Mouse (Mus musculus) megakaryocyte, embryonic 14.5 days (primary cell): ENCODE measurements at regions not wholly inside any gene's neighbourhood (a gene's known extent, or its start where the extent isn't known, plus 50 kb on each side); places are given as distances from the start of the nearest gene placed in this dataset.

Source experiments
- H3K27me3 ChIP-seq: replicated peaks from 2 replicates; pipeline ENCODE3; 2012; ENCODE audit warnings: inconsistent platforms
- H3K36me3 ChIP-seq: replicated peaks from 2 replicates; pipeline ENCODE3; 2012; ENCODE audit warnings: low read length, inconsistent platforms, mixed read lengths
- H3K4me1 ChIP-seq: 2 replicates; pipeline ENCODE4 v1.6.1; 2012; ENCODE audit warnings: inconsistent platforms
- H3K4me3 ChIP-seq: replicated peaks from 2 replicates; pipeline ENCODE3; 2012; ENCODE audit warnings: moderate library complexity, mild to moderate bottlenecking, inconsistent platforms
- H3K9me3 ChIP-seq: 2 replicates; pipeline ENCODE4 v1.6.1; 2012; ENCODE audit warnings: inconsistent platforms
- FLI1 ChIP-seq: IDR thresholded peaks from 2 replicates; pipeline ENCODE4 v1.6.1; 2012; ENCODE audit warnings: low read length, inconsistent platforms, mixed read lengths
- GATA1 ChIP-seq: IDR thresholded peaks from 3 replicates; pipeline ENCODE4 v1.6.1; 2012; ENCODE audit warnings: mixed read lengths, low read length, inconsistent platforms, borderline replicate concordance

DNA sequence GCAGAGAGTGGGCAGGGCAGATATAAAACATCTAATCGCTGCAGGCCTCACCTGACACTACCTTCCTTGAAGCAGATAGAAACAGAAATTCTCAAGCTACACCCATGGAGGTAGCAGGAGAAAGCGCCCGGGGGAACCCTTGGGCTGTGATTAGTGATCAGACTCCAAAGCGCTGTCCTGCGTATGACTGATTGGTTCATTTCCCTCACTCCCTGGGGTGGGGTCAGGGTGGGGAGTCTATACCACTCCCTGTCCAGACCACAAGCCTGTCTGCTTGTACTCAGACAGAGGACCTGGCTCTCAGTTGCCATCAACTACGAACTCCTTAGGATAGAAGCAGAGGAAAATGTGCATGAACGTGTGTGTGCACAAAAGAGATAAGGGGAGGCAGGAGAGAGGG is 77.7 kb downstream of the Gm826 start:
- Histone ChIP-seq H3K9me3 (peaks cover 7% of the 10 kb centered on the region), H3K4me1 (no peaks in the 10 kb centered on the region), H3K4me3 (no peak overlapping the region), H3K36me3 (no peaks in the 10 kb centered on the region), H3K27me3 (no peaks in the 10 kb centered on the region)
- TF ChIP-seq FLI1, result no peak
- TF ChIP-seq GATA1, result no peak

DNA sequence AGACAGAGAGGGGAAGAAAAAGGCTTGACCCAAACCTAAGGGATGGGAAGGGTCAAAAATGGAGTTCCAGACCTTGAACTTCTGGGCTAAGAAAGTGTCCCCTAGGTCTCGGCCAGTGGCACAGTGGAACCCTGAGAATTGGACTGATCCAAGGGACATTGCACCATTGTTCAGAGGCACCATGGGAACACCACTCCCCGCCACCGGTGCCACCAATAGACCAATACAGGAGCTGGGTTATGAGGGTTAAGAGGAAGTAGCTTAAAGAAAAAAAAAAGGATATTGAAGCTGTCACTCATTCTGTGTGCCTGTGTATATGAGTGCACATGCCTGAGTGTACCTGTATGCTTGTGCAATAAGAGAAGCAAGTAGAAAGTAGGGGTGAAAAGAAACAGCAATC is 83.7 kb downstream of the Gm826 start:
- Histone ChIP-seq H3K27me3 (no peaks in the 10 kb centered on the region), H3K9me3 (peaks cover 7% of the 10 kb centered on the region; the same call in 1 of the 2 replicates), H3K36me3 (no peaks in the 10 kb centered on the region), H3K4me1 (no peaks in the 10 kb centered on the region), H3K4me3 (no peak overlapping the region)
- TF ChIP-seq FLI1 (no peak), GATA1 (no peak)

DNA sequence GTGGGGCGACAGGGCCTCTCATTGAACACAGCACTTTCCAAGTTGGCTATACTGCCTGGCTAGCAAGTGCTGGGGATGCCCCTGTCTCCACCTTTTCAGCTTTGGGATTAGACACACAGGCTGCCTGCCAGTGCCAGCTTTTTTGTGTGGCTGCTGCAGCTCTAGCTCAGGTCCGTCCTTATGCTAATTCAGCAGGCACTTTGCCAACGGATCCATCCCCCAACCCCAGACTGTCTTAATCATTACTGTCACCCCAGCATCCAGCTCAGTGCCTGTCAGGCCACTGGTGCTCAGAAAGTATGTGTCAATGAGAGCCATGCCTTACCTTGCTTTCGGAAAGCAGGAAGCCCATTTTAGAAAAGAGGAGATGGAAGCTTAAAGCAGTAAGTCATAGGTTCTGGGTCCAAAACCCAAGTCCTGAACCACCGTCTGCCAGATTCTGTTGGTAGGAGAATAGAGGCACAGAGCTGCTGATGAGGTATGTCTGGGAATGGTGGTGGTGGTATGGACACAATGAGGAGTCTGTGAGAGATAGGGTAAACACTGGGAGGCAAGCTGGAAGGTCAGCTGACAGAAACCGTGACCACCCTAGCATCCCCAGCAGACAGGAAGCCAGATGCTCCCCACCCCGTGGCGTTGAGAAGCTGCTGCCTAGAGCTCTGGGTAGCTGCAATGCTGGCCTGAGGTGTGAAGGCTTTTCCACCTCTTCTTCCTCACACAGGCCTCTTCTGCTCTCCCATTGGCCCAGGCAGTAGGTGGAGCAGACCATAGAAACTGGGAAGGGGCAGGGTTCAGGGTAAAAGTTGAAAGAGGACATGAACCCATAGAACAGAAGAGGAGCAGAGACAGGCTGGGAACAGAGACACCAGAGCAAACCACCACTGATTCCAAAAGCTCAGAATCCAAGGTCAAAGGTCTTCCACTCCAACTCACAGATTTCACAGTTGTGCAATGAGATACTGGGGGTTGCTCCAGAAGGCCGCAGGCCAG is 84.6 kb downstream of the Gm826 start:
- Histone ChIP-seq H3K9me3 (peaks cover 7% of the 10 kb centered on the region; the same call in 1 of the 2 replicates), H3K4me3 (no peak overlapping the region), H3K27me3 (no peaks in the 10 kb centered on the region), H3K4me1 (no peaks in the 10 kb centered on the region), H3K36me3 (no peaks in the 10 kb centered on the region)
- no peak for TF ChIP-seq FLI1
- TF ChIP-seq GATA1, result no peak

DNA sequence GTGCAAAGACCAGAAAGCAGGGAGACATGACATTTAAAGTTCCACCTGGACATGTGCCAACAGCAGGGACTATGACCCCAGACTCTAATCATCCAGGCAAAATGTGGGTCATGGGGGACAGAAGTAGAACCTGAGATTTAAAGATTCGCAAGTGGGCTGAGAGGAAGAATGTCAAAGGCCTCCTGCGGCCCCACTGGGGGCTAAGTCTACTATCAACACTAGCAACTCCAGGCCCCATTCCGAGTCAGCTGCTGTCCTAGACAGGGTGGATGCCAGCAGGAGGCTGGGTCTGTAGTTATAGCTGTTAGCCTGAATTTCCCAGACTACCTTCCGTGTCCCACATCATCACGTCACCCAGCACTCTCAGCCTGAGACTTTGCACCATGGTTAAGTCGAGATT is 86.7 kb downstream of the Gm826 start:
- no peak overlapping the region for H3K4me3 ChIP-seq
- H3K9me3 ChIP-seq, result peaks cover 7% of the 10 kb centered on the region; the same call in 1 of the 2 replicates
- H3K27me3 ChIP-seq, result no peaks in the 10 kb centered on the region
- H3K4me1 ChIP-seq, result no peaks in the 10 kb centered on the region
- no peak for TF ChIP-seq FLI1
- TF ChIP-seq GATA1, result no peak
- no peaks in the 10 kb centered on the region for H3K36me3 ChIP-seq

DNA sequence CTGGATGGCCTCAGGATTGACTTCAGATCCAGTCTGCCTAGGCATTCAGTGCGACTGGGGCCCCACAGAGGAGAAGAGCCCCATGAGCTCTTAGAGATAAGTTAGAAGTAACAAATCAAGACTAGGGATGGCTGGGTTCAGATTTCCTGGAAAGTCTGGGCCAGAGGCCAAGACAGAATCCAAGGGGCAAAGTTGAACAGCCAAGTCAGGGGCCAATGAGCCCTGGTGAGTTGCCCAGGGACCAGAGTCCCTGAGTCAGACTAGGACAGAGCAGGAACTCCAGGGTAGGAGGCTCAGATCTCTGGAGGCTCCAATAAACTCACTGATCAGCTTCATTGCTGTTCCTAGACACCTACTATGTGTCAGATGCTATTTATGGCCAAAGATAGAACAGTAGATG is 87.6 kb downstream of the Gm826 start:
- Histone ChIP-seq H3K4me3 (no peak overlapping the region), H3K4me1 (no peaks in the 10 kb centered on the region), H3K27me3 (no peaks in the 10 kb centered on the region), H3K36me3 (no peaks in the 10 kb centered on the region), H3K9me3 (peaks cover 7% of the 10 kb centered on the region; the same call in 1 of the 2 replicates)
- no peak for TF ChIP-seq GATA1
- no peak for TF ChIP-seq FLI1

DNA sequence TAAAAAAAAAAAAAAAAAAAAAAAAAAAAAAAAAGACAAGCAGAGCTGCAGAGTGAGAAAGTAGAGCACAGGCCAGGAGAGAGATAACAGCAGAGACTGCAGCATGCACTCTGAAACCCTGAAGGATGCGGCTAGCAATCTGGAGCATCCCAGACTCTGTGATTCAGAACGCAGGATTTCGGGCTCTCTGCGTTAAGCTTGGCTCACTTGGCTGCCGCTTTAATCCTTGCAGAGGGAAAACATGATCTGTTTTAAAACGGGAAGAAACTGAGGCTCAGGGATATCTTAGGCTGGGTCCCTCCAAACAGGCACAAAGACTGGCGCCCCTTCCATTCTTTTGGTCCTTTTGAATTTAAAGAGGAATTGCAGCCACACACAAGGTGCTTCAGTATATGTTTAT is 89.1 kb downstream of the Gm826 start:
- Histone ChIP-seq H3K4me3 (no peak overlapping the region), H3K9me3 (peaks cover 7% of the 10 kb centered on the region; the same call in 1 of the 2 replicates), H3K4me1 (no peaks in the 10 kb centered on the region), H3K36me3 (no peaks in the 10 kb centered on the region), H3K27me3 (no peaks in the 10 kb centered on the region)
- TF ChIP-seq GATA1, result no peak

DNA sequence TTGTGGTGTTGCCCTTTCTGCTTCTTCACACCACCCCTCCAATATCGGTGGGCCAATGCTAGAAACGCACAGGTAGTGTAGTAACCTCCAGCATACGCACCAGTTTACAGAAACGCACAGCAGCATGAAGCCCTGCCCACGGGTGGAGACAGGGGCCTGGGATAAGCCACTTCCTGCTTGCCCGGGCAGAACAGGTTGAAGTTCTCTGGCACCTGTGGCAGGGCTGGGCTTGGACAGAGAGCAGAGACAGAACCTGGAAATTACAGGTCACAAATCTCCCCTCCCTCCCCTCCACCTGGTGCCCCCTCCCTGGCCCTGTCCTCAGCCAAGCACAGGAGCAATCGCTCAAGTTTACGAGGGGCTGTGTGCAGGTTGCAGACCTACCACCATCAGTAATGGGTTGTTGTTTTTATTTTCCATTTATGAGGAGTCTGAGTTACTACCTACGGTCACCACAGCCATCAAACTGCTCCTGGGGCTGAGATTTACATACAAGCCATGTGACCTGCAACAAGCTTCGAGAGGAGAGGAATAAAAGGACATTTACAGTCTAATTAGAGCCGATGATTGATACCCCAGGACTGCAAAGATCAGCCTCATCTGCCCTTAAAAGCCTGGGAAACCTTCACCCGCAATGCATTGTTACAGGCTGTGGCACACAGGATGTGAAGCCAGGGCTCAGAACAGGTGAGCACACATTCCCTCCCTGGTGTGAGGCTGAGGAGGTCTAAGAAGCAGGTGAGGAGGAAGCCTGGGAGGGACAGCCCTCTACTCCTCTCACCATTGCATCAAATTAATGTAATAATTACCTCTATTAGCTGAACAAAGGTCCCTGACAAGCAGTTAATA is 93.2 kb downstream of the Gm826 start:
- Histone ChIP-seq H3K36me3 (no peaks in the 10 kb centered on the region), H3K4me3 (no peak overlapping the region), H3K27me3 (no peaks in the 10 kb centered on the region), H3K9me3 (peaks cover 4% of the 10 kb centered on the region; the same call in 1 of the 2 replicates), H3K4me1 (no peaks in the 10 kb centered on the region)
- TF ChIP-seq FLI1 (no peak), GATA1 (no peak)

DNA sequence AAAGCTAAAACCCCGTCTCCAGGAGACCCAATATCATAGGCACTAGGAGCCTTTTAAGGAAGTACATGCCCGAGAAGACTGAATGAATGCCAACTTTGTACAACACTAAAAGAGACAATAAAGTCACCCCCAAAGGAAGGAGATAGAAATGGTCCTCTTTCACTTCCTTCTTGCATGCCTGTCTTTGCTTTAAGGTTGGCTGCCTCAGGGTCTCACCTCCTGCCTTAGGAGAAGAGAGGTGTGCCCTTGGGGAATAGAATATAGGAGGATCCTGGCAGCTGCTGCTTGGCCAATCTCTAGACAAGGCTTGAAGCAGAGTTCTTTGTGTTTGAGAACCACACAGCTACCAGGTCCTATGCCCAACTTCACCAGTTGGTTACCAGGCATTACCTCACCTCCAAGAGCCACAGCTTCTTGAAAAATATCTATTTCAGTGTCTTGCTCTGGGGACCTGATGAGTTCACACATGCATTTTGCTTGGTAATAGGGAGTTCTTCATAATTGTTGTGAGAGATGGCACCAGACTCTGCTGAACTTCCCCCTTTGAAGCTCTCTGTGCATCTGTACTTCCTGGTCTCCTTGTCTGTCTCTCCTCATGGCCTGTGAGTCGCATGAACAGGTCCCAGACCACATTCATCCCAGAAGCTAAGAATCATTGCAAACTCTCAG is 96.4 kb downstream of the Gm826 start:
- Histone ChIP-seq H3K4me3 (no peak overlapping the region), H3K36me3 (no peaks in the 10 kb centered on the region), H3K4me1 (no peaks in the 10 kb centered on the region), H3K9me3 (peaks cover 16% of the 10 kb centered on the region), H3K27me3 (no peaks in the 10 kb centered on the region)
- TF ChIP-seq GATA1, result no peak
- no peak for TF ChIP-seq FLI1

DNA sequence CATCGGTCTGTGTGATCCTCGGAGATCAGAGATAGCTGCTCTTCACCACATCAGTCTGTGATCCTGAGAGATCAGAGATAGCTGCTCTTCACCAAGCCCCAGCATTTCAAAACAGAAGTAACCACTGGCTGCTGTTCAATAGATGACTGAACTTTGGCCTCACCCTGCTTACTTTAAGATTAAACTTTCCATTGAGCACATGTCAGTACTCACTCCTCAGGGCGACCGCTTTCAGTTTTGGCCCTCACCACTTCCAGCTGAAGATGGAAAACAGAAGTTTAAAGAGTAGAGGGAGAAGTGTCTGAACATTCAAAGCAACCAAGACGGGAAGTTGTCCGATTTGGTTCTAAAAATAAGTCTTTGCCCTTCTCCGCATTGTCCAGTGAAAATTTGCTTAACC is 97.2 kb downstream of the Gm826 start:
- Histone ChIP-seq H3K9me3 (peaks cover 18% of the 10 kb centered on the region), H3K4me1 (no peaks in the 10 kb centered on the region), H3K36me3 (no peaks in the 10 kb centered on the region), H3K27me3 (no peaks in the 10 kb centered on the region), H3K4me3 (no peak overlapping the region)
- TF ChIP-seq GATA1 (no peak), FLI1 (no peak)

DNA sequence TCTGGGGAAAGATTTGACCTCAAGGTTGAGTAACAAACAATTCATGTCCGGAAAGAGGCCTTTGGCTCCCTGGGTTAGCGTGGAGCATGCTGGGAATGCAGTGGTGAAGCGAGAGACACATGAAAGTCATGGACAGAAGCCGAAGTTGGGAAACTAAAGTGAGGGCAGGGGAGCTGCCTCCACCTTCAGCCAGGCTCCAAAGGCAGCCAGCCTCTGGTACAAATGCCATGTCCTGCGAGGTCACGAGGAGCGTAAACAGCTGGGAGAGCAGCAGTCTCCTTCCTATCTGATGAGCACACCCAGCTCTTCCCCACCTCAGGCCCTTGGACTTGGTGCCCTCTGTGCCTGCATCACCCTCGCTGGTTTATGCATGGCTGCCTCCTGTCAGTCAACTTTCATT is 103.2 kb downstream of the Gm826 start:
- Histone ChIP-seq H3K9me3 (peaks cover 33% of the 10 kb centered on the region), H3K27me3 (no peaks in the 10 kb centered on the region), H3K4me1 (no peaks in the 10 kb centered on the region), H3K4me3 (peak overlapping the region; percentile 57), H3K36me3 (no peaks in the 10 kb centered on the region)
- no peak for TF ChIP-seq FLI1
- TF ChIP-seq GATA1, result no peak
